Mouse (Mus musculus) frontal cortex, adult 2 months (tissue): ENCODE results near the gene Olfr1309. TPM values are rescaled to one million over a fixed set of nuclear protein-coding genes. Genes with fewer than 3 reads are reported as not detected.
"Not testable (repeated sequence)": the region's sequence is repeated elsewhere in the genome, so short reads cannot be mapped to it uniquely, and the experiment has no call there.

Source experiments
- DNase-seq, 2 experiments: peaks; one replicate each; pipeline ENCODE4 v3.0.0; 2022; ENCODE audit warnings: low spot score in 1 of 2; ENCODE audit errors: extremely low spot score in 1 of 2
- polyA plus RNA-seq: library from polyadenylated mRNA; depleted of rRNA; stranded (reverse); fragments of >200 nt; gene quantifications from 2 replicates; pipeline ENCODE4 v1.2.3, GENCODE M21; 2012; rRNA removed

Gene Olfr1309
- not detected in 2 replicates for polyA plus RNA-seq

DNA sequence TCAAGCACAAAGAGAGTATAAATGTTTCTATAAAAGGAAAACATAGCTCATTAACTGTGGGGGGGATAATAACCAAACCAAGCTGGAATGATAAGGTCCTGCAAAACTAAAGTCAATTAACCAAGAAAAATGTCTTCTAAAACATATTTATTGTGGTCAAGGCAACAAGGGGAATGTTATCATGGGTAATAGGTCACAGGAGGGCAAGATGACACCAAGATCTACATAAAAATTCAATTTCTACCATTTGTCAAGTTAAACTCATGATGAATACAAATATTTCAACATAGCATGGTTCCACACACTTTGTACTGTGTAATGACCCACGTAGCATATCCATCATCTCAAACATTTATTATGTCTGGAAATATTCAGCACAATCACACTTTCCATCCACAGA, at the start of gene Olfr1309:
Gene Olfr1309, minus strand, starts transcription at position 101 of the 400 bp plus-strand sequence.
- no peak for DNase-seq

DNA sequence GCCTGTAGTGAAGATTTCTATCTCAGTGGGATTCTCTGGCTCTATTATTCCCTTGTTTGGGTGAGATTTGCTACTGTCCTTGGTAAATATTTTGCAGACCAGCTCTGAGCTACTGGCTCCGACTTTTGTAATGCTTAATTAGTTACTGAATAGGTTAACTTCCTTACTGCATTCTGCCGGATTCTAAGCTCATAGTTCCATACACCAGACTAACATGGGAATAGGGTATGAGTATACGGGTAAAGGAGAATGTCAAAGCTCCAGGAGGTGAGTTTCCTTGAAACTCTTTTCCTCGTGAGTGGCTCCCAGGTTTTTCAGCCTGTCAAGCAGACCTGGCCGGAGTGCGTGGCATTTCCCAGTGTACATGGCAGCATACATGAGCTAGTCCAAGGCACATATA, 36.9 kb upstream of the Olfr1309 start:
- DNase-seq = not testable (repeated sequence)

GRCm38 (mm10) chr2:112024312-112024711, 34.2 kb upstream of the Olfr1309 start, which contains the start of gene Olfr1311:
Olfr1311 (minus strand) TSS chr2:112024412.
- DNase-seq = no peak

GRCm38 (mm10) chr2:112014900-112015299, 24.8 kb upstream of the Olfr1309 start:
- no peak for DNase-seq

DNA sequence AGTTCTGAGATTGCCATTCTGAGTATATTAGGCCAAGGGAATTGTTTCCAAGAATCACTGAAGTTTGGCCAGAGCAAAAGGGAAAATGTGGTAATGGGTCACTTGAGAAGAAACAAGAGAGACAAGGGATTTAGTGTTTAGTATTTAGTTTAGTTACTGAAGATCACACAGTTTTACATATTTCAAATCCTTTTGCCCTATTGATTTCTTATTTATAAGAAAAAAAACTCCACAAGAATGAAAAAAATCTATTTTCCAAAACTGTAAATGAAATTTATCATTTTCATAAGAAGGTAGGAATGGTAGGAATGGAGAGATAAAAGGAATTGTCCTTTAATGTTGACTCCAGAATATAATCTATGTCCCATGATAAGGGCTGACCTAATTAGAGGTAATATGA, 22.5 kb upstream of the Olfr1309 start, which contains the start of gene Olfr1310:
Gene Olfr1310, minus strand, starts transcription at position 101 of the 400 bp plus-strand sequence.
- DNase-seq = no peak

- no peak for DNase-seq
Measured at GRCm38 (mm10) chr2:111964844-111965243, 25.2 kb downstream of the Olfr1309 start, which contains the start of gene Olfr1308. Olfr1308 (minus strand) TSS chr2:111964944.

- DNase-seq = no peak
Measured at GRCm38 (mm10) chr2:111949340-111949739, 40.7 kb downstream of the Olfr1309 start, which contains the start of gene Olfr1307. Olfr1307 (minus strand) TSS chr2:111949440.

Other genes with a start within 250 kb of the Olfr1309 start
- 0.04 and 0.19 TPM in 2 replicates for gene Olfr1301, start 239.3 kb downstream of the Olfr1309 start, polyA plus RNA-seq
- not detected in 2 replicates for gene Olfr1302, start 212.9 kb downstream of the Olfr1309 start, polyA plus RNA-seq
- not detected in 2 replicates for gene Olfr1303, start 169.9 kb downstream of the Olfr1309 start, polyA plus RNA-seq
- not detected in 2 replicates for gene Olfr1305, start 113.1 kb downstream of the Olfr1309 start, polyA plus RNA-seq
- not detected in 2 replicates for gene Olfr1306, start 74.0 kb downstream of the Olfr1309 start, polyA plus RNA-seq
- gene Olfr1307, start 40.8 kb downstream of the Olfr1309 start, polyA plus RNA-seq = under 0.01 TPM in 1 of 2 replicates, not detected in the other
- not detected in 2 replicates for gene Olfr1308, start 25.3 kb downstream of the Olfr1309 start, polyA plus RNA-seq
- gene Olfr1310, start 22.4 kb upstream of the Olfr1309 start, polyA plus RNA-seq = not detected in 2 replicates
- not detected in 2 replicates for gene Olfr1311, start 34.1 kb upstream of the Olfr1309 start, polyA plus RNA-seq
- not detected in 2 replicates for gene Olfr1312, start 60.0 kb upstream of the Olfr1309 start, polyA plus RNA-seq
- not detected in 2 replicates for gene Olfr1313, start 87.6 kb upstream of the Olfr1309 start, polyA plus RNA-seq
- gene Olfr1314, start 106.5 kb upstream of the Olfr1309 start, polyA plus RNA-seq = 0.06 TPM in 1 of 2 replicates, not detected in the other
- not detected in 2 replicates for gene Olfr1315-ps1, start 125.2 kb upstream of the Olfr1309 start, polyA plus RNA-seq
- 0.04 TPM in 1 of 2 replicates, not detected in the other for gene Olfr1316, start 144.7 kb upstream of the Olfr1309 start, polyA plus RNA-seq
- gene Olfr1317, start 150.0 kb upstream of the Olfr1309 start, polyA plus RNA-seq = not detected in 2 replicates
- not detected in 2 replicates for gene Olfr1318, start 163.9 kb upstream of the Olfr1309 start, polyA plus RNA-seq
- gene Lpcat4, start 249.2 kb upstream of the Olfr1309 start, polyA plus RNA-seq = 245 and 291 TPM in 2 replicates